Mouse (Mus musculus) ES-CJ7 (cell line): ENCODE data around the gene Sgo2a.
"Not testable (repeated sequence)": the region's sequence is repeated elsewhere in the genome, so short reads cannot be mapped to it uniquely, and the experiment has no call there.

Experiments
- DNase-seq: peaks from one replicate; pipeline ENCODE4 v3.0.0; 2011; ENCODE audit warnings: low read depth, low spot score

Sgo2a gene

DNA sequence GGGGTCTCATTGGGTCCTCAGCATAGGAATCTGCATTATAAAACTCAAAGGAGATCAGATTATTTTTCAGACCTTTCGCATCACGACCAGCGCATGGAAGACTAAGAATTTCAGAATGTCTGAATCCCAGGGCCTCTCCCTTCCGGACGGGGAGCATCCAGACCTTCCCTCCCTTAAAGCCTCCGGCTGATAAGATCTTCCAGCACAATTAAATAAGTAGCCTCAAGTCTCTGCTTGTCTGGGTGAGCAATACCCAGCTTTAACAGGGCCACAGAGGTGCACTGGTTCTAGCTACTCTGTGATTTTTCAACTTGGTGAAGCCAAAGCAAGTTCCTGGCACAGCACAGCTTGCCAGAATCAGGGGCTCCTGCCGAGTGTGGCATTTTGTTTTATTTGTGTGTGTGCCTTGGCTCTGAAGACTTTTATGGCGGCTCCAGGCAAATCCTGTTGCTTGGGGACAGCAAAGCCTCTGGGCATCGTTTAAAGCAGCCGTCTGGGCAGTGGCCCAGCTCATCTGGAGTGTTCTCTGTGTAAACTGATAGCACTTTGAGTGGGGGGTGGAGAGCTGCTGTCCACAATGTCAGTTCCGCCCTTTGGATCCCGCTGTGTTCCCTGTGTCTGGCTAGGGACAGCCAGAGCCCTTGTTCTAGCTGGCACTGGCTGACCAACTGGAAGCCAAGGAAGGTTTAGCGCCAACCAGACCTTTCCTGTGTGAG, 34.5 kb downstream of the Sgo2a start:
- DNase-seq, result peak; percentile 54

DNA sequence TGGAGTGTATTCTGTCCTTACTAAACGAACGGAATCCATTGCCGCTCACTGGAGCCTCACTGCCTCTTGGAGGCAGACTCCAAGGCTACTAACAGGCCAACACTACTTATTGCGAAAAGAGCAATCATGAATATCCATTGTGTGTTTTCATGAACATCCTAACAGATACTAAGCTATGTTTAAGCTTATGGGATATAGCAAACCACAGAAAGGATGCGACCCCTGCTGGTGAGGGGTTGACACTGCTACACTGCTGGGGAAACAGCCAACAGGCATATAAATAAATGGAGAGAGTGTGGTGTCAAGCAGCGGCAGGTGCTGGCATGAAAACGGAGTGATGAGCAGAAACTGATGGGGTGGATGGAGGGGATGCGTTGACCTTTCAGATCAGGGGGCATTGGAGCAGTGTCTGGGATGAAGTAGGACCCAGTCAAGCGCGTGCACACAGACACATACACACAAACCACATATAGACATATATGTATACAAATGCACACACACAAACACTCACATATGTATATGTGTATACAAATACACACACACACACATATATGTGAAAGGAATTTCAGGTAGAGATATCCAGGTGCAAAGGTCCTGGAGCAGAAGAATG, 35.5 kb downstream of the Sgo2a start:
- peak; percentile 84 for DNase-seq

DNA sequence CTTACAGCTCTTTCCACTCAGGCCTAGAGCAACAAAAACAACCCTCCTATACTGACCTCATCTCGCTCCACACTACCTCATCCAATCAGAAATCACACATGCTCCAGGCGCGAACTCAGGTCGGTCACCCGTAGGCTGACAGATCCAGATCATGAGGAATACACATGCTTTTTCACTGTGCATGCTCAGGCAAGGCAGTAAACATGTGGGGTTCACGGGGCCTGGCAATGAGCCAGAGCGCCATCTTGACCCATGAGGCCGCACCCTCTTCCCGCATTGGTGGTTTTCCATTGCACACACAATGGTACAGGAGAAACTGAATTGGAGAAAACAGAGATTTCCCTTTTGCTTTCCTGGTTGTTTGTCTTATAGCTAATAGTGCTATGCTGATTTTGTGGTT, 41.5 kb downstream of the Sgo2a start:
- DNase-seq, result not testable (repeated sequence)

DNA sequence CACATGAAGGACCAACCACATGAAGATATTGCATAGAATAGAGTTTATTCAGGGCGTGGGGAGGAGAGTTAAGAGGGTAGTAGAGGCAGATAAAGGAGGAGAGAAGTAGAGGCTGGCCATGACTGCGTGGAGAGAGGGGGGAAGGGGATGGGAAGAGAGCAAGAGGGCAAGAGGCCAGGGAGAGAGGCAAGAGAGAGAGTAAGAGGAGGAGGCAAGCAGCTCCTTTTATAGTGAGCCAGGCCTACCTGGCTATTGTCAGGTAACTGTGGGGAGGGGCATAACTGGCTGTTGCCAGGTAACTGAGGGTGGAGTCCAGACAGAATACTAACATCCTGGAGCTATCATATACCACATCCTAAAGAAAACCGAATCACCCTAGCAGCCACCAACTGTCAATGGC, 49.3 kb downstream of the Sgo2a start:
- no peak for DNase-seq

DNA sequence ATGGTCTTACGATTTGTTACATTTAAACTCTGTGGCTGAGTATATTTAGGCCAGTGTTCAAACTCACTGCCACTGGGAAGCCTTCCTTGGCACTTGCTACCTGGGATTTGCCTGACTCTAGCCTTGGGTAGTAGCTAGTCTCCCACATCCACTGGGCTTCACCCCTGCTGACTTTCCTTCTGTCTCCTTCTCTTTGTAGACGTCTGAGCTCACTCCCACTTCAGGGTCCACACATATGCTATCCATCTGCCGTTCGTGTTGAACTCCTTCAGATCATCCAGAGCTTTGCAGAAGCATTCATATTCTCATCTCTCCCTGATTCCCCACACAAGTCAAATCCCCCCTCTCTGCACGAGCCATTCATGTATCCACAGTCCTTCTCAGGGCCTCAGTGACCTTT, 49.8 kb downstream of the Sgo2a start:
- DNase-seq, result no peak

DNA sequence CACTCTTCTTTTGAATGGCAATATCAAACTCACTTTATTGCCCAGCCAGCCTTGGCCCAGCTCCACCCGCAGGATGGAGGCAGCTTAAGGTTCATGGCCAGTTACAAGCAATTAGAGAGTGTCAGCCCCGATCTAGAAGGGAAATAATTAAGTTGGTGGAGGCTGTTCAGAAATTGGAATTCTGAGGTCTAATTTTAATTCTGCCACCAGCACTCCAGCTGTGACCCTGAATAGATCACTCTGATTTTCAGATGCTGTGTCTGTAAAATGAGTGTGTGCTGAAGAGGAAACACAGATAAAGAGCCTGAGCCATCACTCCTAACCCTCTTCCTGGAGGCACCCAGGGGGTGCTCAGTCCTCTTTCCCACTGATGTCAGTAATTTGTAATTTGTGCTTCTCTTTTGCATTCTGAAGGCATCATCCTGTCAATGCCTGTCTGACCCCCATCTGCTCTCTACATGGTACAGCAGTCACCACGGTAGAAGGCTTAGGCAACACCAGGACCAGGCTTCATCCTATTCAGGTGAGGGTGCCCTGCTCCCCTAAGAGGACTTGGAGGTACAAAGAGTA, 51.0 kb downstream of the Sgo2a start:
- no peak for DNase-seq

DNA sequence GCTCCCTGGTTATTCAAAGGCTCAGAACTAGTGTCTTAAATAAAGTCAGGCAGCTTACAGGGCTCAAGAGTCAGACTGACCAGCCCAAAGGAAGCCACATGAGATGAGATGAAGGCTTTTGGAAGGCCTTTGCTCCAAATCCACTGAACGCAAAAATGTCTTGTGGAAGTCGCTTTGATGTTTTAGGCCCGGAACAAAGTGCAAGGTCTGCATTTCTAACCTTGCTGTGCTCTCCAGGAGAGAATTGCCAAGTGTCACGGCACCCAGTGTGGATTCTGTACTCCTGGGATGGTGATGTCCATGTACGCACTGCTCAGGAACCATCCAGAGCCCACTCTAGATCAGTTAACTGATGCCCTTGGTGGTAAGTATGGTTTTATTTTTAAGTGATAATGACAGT, 53.4 kb downstream of the Sgo2a start:
- no peak for DNase-seq

DNA sequence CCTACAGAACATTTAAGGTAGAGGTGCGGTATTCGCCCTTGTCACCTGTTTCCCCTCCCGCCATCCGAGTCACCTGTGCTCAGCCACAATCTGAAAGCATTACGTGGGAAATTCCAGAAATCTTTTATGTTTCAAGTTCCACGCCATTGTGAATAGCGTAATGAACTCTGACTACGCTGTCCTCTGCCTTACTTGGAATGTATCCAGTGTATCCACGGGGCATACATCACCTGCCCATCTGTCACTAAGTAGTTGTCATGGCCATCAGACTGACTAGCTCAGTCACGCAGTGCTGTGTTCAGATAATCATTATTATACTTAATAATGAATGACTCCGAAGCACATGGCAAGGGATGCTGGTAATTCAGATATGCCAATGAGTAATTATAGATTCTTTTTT, 59.8 kb downstream of the Sgo2a start:
- no peak for DNase-seq

DNA sequence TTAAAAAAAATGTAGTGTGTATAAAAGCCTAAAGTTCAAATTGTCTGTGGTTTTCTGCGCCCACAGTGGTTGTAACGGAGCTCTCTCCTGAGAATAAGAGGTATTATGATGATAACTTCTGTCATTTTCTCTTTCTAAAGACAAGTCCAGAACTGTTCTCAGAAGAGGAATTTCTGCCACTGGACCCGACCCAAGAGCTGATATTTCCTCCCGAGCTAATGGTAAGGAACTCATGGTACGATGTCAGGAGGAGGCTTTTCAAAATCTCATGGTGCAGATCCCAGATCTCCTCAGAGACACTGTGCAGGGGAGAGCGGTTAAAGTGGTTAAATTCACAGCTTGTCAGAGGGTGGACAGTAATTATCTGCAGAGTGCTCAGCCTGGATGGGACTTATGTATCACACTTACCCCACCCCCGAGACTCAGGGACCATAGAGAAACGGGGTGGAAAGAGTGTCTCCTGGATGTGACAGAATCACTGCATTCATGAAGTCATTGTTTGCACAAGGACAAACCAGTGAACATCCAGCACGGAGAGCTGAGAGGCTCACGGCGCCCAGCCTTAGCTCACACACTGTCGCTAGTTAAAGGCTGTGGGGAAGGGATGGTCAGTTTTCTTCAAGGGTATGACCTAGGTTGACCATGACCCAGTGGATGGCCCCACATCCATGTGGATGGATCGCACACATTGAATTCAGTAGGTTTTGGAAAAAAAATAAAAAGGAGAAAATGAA, 60.5 kb downstream of the Sgo2a start:
- DNase-seq, result no peak

DNA sequence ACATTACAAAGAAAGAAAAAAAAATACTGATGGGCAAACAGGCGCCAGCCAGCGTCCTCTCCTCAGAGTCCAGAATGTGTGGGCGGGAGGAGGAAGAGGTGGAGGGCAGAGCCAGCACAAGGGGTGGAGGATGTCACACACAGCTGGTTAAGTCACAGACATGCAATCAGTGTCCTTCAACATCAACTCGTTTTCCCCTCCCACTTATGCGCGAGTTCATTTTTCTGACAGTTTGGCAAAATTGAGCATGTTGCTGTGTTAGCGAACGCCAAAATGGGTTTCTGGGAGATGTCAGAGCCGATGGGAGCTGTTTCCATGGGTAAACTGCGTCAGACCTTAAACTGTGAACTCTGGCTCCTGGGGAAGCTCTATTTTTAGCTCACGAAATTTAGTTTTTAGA, 61.2 kb downstream of the Sgo2a start:
- no peak for DNase-seq

DNA sequence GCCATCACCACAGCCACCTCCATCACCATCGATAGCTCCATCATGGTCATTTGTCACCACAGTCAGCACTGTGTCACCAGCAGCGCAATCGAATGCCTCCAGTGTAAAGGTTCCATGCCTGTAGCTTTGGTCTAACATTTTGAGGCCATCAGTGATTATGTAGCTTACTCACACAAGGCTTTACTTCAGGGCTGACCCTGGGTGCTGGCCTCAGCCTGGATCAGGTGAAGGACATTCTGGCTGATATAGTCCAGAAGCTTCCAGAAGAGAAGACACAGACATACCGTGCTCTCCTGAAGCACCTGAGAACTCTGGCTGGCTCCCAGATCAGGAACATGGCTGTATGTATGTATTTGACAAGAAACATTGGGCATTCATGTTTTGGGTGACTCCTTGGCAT, 63.1 kb downstream of the Sgo2a start:
- DNase-seq, result no peak

DNA sequence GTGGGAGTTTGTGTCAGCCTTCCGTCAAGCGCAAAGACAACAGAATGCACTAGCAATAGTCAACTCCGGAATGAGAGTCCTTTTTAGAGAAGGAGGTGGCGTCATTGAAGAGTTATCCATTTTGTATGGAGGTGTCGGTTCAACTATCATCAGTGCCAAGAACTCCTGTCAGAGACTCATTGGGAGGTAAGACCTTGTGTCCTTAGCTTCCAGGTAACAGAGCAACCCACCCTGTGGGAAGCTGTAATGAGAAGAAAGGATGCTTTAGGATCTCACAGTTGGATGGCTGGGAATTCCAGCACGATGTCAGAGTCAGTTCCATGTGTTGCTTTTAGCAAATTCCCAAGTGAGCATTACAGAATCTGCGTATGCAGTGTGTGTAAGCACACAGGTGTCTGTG, 66.4 kb downstream of the Sgo2a start:
- no peak for DNase-seq

DNA sequence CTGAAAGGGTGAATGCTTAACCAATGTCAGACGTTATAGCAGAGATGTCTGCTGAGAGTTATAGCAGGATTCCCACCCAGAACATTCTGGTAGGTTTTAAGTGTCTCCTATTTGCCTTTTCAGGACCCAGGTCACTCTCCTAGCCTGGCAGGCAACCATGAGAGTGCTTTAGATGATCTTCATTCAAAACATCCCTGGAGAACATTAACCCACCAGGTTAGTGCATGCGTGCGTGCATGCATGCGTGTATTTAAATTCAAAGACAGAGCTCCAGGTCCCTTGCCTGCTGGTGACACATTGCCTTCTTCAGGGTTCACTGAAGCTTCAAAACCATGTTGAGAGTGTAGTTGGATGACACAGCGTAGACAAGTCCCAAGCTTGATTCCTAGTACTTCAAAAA, 69.4 kb downstream of the Sgo2a start:
- no peak for DNase-seq

DNA sequence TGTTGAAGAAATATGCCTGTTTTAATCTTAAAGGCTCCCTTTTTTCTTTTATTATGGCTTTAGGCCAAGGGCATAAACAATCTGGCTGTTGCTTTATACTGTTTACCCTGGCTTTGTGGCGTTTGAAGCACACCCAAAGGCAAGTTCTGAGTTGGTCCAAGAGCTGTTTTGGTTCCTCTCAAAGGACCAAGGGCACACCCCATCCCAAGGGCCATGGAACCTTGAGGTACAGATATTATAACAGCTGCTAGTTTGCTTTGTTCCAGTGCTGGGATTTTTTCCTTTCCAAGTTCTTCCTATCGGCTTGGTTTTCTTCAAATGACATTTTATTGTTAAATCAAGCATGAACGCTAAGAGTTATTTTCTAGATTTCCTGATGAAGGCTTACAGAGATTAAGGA, 69.8 kb downstream of the Sgo2a start:
- no peak for DNase-seq

DNA sequence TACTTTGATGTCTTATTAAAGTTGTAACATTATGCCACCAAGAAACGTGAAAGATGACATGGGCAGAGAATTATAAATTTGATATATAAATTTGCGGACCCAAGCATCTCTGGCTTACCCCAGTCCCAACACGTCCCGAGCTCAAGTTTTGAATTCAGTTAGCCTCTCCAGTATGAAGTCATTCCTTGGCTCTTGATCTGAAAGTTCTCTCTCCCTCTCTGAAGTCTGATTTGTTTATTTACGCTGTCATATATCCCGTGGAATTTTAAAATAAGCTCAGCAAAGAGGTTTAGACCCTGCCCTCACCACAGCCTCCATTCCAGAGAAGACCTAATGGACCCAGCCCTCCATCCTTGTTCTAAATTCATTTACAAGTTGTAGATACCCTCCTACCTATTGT, 73.4 kb downstream of the Sgo2a start:
- no peak for DNase-seq

DNA sequence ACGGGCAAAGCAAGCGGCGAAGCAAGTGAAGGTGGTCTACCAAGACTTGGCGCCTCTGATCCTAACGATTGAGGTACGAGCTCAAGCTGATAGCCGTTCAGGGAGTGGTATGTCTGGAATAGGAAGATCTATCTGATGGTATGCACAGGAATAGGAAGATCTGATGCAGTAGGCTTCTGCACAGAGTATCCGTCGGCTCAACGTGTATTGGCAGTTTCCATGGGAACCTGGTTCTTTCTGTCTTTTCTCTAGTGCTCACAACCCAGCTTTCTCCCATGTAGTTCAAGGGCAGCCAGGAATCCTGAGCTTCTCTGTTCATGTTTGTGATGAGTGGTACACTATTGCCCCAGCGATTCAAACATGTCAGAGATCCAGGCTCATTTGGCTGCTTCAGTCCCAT, 74.3 kb downstream of the Sgo2a start:
- no peak for DNase-seq

DNA sequence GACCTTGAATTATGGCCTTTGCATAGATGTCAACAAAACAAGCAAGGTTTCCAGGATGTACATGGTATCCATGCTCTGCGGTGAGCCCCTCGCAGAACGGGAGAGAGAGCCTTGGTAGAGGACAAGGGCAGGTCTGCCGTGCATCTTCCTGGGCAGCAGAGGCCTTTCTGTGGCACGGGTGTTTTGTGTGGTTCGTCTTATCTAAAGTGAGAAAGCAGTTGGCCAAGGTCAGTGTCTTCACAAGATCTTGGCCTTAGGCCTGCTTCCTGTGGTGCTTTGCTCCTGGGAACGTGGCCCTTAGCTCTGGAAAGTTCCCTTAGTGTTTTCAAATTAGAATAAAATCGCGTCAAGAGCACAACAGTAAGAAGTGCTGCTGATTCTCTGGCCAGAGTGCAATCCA, 75.2 kb downstream of the Sgo2a start:
- DNase-seq, result no peak

DNA sequence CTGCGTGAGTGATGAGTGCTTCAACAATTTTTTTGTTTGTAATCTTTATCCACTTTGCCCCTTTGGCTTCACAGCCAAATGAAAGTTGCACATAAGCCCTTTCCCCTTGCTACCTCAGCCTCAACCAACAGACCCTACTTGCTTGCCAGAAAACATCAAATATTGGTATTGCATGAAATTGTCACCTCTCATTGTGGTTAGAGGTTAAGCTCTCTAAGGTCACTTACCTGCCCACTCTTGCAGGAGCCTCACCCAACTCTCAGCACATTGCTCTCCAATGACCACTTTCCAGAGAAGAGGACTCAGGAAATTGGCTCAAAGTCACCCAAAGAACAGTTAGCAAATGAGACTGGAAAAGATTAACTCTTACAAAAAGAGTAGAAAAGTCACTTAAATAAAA, 75.7 kb downstream of the Sgo2a start:
- no peak for DNase-seq

DNA sequence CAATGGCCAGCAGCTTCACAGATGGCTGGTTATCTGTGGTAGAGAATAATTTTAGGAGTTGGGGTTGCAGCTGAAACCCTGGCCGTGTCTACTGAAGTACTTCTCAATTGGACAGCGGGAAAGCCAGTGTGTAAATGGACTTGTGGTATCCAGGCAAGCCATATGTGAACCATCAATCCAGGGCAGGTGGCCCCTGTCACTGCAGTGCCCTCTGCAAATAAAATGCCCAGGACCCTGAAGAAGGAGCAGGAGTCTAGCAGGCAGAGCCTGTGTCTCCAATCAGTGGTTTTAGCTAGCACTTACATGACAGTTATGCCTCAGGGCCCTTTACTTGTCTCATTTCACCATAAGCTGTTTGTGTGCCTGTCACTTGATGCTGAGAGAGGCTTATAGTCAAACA, 76.6 kb downstream of the Sgo2a start:
- no peak for DNase-seq

DNA sequence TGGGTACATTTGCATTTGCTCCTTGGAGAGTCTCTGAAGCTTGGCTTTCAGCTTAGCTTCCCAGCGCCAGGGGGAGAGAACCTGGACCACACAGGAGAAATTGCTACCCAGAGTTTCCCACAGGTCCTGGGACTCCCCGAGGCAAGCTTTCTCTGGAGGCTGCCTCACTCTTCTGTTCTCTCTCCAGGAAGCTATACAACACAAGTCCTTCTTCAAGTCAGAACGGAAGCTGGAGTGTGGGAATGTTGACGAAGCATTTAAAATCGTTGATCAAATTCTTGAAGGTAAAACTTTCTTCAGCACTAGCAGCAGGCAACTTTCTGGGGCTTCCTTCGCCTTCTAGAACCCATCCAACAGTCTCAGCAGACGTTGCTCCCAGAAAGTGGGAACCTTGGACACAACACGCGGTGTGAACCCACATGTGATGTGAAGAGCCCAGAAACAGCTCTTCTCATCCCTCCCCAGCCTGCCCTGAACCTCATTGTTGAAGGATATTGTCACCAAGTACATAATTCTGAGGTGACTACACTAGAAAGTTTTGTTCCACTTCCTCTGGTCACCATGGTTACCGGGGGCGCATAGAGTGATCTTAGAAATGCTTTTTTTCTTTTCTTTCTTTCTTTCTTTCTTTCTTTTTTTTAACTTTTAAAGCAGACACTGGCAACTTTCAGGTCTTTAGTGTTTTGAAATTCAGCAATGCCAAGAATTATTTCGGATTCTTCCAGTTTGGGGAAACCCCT, 77.4 kb downstream of the Sgo2a start:
- no peak for DNase-seq

DNA sequence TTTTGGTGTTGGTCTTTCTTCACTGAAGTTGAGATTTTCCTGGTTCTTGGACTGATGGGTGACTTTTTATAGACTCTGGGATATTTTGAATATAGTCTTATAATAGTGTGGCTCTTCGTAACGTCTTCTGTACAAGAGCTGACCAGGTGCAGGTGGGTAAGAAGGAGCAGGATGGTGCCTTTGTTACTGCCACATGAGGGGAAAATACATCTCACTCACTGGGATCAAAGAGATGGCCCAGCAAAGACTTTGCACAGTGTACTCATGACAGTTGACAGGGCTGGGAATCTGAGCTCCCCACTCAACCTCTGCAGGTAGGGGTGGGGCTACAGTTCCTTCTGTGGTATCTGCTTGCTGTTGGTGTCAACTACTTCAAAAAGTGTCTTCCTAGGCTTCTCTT, 78.5 kb downstream of the Sgo2a start:
- no peak for DNase-seq
